14 mouse cellular contexts compared by ENCODE assay signal in the genomic region with DNA sequence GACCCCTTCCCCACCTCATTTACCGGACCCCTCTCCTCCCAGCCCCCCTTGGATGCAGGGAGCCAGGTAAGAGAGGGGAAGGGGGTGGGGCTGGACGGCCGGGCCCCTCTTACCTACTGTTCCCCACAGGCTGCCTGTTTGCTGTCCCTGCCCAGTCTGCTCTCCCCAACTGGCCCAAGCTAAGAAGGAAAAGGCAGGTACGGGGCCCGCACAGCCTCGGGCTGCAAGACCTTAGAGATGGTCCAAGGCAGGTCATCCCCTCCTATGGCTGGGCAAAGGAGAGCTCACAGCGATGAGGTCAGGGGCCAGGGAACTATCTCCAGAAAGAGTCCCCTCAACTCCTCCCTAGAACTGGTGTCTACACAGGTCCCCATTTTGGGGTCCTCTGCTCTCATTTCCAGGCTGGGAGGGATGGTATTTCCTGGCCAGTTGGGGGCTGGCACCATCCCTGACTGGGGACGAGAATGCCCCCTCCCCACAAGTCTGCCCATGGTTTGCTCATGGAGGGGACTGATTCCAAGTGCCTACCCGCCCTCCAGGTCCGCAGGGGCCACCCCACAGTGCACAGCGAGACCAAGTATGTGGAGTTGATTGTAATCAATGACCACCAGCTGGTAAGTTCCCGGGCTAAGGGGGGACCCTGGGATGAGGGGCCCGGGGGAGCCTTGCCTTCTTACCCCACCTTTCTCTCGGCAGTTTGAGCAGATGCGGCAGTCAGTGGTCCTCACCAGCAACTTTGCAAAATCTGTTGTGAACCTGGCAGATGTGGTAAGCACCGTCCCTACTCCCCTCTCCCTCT. TPM values are rescaled to one million over a fixed set of nuclear protein-coding genes. Genes with fewer than 3 reads are reported as not detected.
A peak's percentile ranks its signal among the peaks of the same experiment; 100 is the strongest.
DNase-seq lines count a peak whose midpoint lies in the region; ATAC-seq lines count a peak whose summit lies in the region.
"Had no signal": no experiment of that assay in that cellular context is flagged by ENCODE, and none has a peak within 500 bp of the region (broad histone marks: within the 10 kb centered on the region; RNA-seq: fewer than 3 reads in every experiment).

No protein-coding gene starts in this region.

- WGBS in heart, embryonic 10.5 days = 34% methylated on average over 16 of the region's 16 CpGs
- 23% methylated on average over 16 of the region's 16 CpGs for WGBS in hindbrain, embryonic 14.5 days
- WGBS in midbrain, embryonic 13.5 days = 22% methylated on average over 16 of the region's 16 CpGs

- no peaks in the 10 kb centered on the region for H3K9me3 ChIP-seq in heart, embryonic 10.5 days
- H3K9me3 ChIP-seq in hindbrain, embryonic 14.5 days (ENCODE audit: control insufficient read depth, low read length) = no peaks in the 10 kb centered on the region
- no peaks in the 10 kb centered on the region for H3K9me3 ChIP-seq in midbrain, embryonic 13.5 days
- H3K9me3 ChIP-seq: intestine, embryonic 15.5 days; lung, embryonic 15.5 days had no signal

- no peak for DNase-seq in heart, embryonic 10.5 days (ENCODE audit: low spot score)
- no peak for DNase-seq in heart, postnatal 36 days
- peak; percentile 40 to 49 for DNase-seq in cerebellum, postnatal 25 days
- DNase-seq in hindbrain, embryonic 14.5 days (ENCODE audit: low spot score) = no peak
- no peak for DNase-seq in frontal cortex, postnatal 25 days (ENCODE audit: low spot score in 2 of 2)
- no peak for DNase-seq in embryo, embryonic 9.5 days (ENCODE audit: extremely low spot score)
- no peak for DNase-seq in right cerebral cortex, adult 18-20 months
- DNase-seq: adrenal gland, postnatal 25 days; spleen, adult 18-20 months had no signal

- H3K4me3 ChIP-seq in heart, embryonic 10.5 days = no peak overlapping the region
- no peak overlapping the region for H3K4me3 ChIP-seq in hindbrain, embryonic 14.5 days (replicated peaks; ENCODE audit: low read length)
- no peak overlapping the region for H3K4me3 ChIP-seq in midbrain, embryonic 13.5 days (replicated peaks)
- H3K4me3 ChIP-seq: intestine, embryonic 15.5 days; left cerebral cortex, adult 2 months; lung, embryonic 15.5 days had no signal

- H3K27me3 ChIP-seq in heart, embryonic 10.5 days (ENCODE audit: insufficient read depth, poor library complexity, severe bottlenecking) = peaks cover 41% of the 10 kb centered on the region
- H3K27me3 ChIP-seq in hindbrain, embryonic 14.5 days (ENCODE audit: control insufficient read depth, insufficient read depth, low read length) = no peaks in the 10 kb centered on the region
- peaks cover 4% of the 10 kb centered on the region; the same call in 1 of the 2 replicates for H3K27me3 ChIP-seq in midbrain, embryonic 13.5 days

- peak overlapping the region; percentile 10; the same call in 1 of the 2 replicates for H3K4me2 ChIP-seq in hindbrain, embryonic 14.5 days (replicated peaks)
- peak overlapping the region; percentile 41 for H3K4me2 ChIP-seq in midbrain, embryonic 13.5 days (replicated peaks)
- H3K4me2 ChIP-seq: intestine, embryonic 15.5 days; lung, embryonic 15.5 days had no signal

- intact Hi-C loops in heart, postnatal 36 days (cut with DNase I) = loop anchor here (5.0 kb wide), 1 partner anchor 220 kb away; no protein-coding TSS in a partner anchor

- peaks cover 72% of the 10 kb centered on the region for H3K4me1 ChIP-seq in heart, embryonic 10.5 days
- H3K4me1 ChIP-seq in hindbrain, embryonic 14.5 days (replicated peaks; ENCODE audit: control insufficient read depth, insufficient read depth, low read length) = peaks cover 33% of the 10 kb centered on the region
- H3K4me1 ChIP-seq in midbrain, embryonic 13.5 days (replicated peaks) = peaks cover 76% of the 10 kb centered on the region

- peak overlapping the region; percentile 9; the same call in 1 of the 2 replicates for H3K9ac ChIP-seq in hindbrain, embryonic 14.5 days
- peak overlapping the region; percentile 7 for H3K9ac ChIP-seq in midbrain, embryonic 13.5 days (replicated peaks)
- H3K9ac ChIP-seq: intestine, embryonic 15.5 days; lung, embryonic 15.5 days had no signal

- no peak for ATAC-seq in hindbrain, embryonic 14.5 days (ENCODE audit: low FRiP score)
- ATAC-seq in midbrain, embryonic 13.5 days = no peak
- ATAC-seq: intestine, embryonic 15.5 days had no signal

- H3K27ac ChIP-seq in heart, embryonic 10.5 days = peak overlapping the region; percentile 76; the same call in 1 of the 2 replicates
- peak overlapping the region; percentile 95; the same call in 1 of the 2 replicates for H3K27ac ChIP-seq in hindbrain, embryonic 14.5 days
- H3K27ac ChIP-seq in midbrain, embryonic 13.5 days = peak overlapping the region; percentile 53
- H3K27ac ChIP-seq: intestine, embryonic 15.5 days; left cerebral cortex, adult 2 months; lung, embryonic 15.5 days had no signal

- H3K36me3 ChIP-seq in heart, embryonic 10.5 days = peaks cover 13% of the 10 kb centered on the region
- peaks cover 13% of the 10 kb centered on the region for H3K36me3 ChIP-seq in hindbrain, embryonic 14.5 days (replicated peaks; ENCODE audit: control insufficient read depth, insufficient read depth)
- H3K36me3 ChIP-seq in midbrain, embryonic 13.5 days = peaks cover 14% of the 10 kb centered on the region
- H3K36me3 ChIP-seq: intestine, embryonic 15.5 days; lung, embryonic 15.5 days had no signal

RNA-seq across cellular contexts. Expression of a gene that starts 10.9 kb away (rescaled TPM):
- 6.2 and 7.1 TPM in 2 replicates for polyA plus RNA-seq in heart, embryonic 10.5 days (2016; fragmentation: Nextera tagmentation; extraction: Ambion mirVana)
- total RNA-seq in heart, postnatal 36 days (2021) = 1 to 10 TPM; 4.1 to 6.2 TPM
- 19.2 and 24.1 TPM in 2 replicates for polyA plus RNA-seq in hindbrain, embryonic 14.5 days (2014; fragmentation: Nextera tagmentation; extraction: Ambion mirVana)
- polyA plus RNA-seq in midbrain, embryonic 13.5 days (2015; fragmentation: Nextera tagmentation; extraction: Ambion mirVana) = 31.8 and 32.8 TPM in 2 replicates

RNA-seq across cellular contexts. Expression of a gene that starts 47.4 kb away (rescaled TPM):
- 57.0 and 81.1 TPM in 2 replicates for polyA plus RNA-seq in heart, embryonic 10.5 days (2016; fragmentation: Nextera tagmentation; extraction: Ambion mirVana)
- total RNA-seq in heart, postnatal 36 days (2021) = 10 to 100 TPM; 23.6 to 33.0 TPM
- polyA plus RNA-seq in hindbrain, embryonic 14.5 days (2014; fragmentation: Nextera tagmentation; extraction: Ambion mirVana) = 31.2 and 34.3 TPM in 2 replicates
- polyA plus RNA-seq in midbrain, embryonic 13.5 days (2015; fragmentation: Nextera tagmentation; extraction: Ambion mirVana) = 49.6 and 53.3 TPM in 2 replicates
- total RNA-seq: MEL had no signal

Comparison
In these comparisons a context has a peak if more than half of its experiments do, and no peak if none do; other contexts are left out.
1. DNase-seq: peak in cerebellum, postnatal 25 days (2 of 2); none in heart, embryonic 10.5 days (single experiment), heart, postnatal 36 days (0 of 2), hindbrain, embryonic 14.5 days (single experiment), frontal cortex, postnatal 25 days (0 of 2), embryo, embryonic 9.5 days (single experiment) and right cerebral cortex, adult 18-20 months (single experiment).
2. Peak in every context shown above with its lines, with median percentiles within 50 percentile points of each other: H3K27ac ChIP-seq.